ENCODE assay signal across 13 mouse cellular contexts in the genomic region with DNA sequence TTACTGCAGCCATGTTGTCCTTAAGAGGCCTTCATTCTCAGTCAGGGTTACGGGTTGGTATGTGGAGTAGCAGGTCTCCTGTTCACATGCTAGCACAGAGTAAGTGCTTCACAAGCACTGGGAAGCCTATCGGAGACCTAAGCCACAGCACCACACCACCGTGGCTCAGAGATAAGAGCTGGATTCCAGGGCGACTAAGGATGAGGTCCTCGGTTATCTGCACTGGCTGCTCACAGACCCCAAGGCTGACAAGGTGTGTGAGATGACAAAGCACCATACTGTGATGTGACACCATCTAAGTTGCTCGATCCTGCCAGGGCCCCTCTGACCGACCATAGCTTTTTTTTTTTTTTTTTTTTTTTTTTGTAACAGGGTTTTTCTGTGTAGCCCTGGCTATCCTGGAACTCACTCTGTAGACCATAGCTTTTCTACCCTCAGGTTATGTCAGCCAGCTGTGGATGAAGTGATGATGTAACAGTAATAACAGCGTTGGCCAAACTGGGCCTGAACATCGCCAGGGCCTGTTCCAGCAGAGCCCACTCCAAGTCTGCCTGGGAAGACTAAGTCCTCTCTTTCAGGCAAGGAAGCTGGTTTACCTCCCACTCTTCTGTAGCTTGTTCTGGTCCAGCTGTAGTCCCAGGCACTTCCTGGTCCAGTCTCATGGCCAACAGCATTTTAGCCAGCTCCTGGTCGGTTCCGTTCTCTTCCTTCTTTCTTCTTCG. TPM values are rescaled to one million over a fixed set of nuclear protein-coding genes. Genes with fewer than 3 reads are reported as not detected.
DNase-seq lines count a peak whose midpoint lies in the region; ATAC-seq and TF ChIP-seq lines count a peak whose summit lies in the region.
"Had no signal": no experiment of that assay in that cellular context is flagged by ENCODE, and none has a peak within 500 bp of the region (broad histone marks: within the 10 kb centered on the region; RNA-seq: fewer than 3 reads in every experiment).

No protein-coding gene starts in this region.

- no peak overlapping the region for H3K4me3 ChIP-seq in MEL (ENCODE audit: control insufficient read depth in 1 of 2, insufficient read depth in 1 of 2, low read depth in 2 of 2, low read length in 2 of 2)
- no peak overlapping the region for H3K4me3 ChIP-seq in spleen, adult 2 months (ENCODE audit: extremely low read depth, insufficient read depth, insufficient read length)
- H3K4me3 ChIP-seq: midbrain, embryonic 15.5 days had no signal

- TF ChIP-seq EP300 in MEL (IDR thresholded peaks at IDR 0.05; ENCODE audit: low read depth in 1 of 2, low read length in 2 of 2) = peak; percentile 89 to 96

- no peaks in the 10 kb centered on the region for H3K9me3 ChIP-seq in MEL (replicated peaks; ENCODE audit: insufficient read depth, low read length)
- H3K9me3 ChIP-seq: midbrain, embryonic 15.5 days had no signal

- no peak for ATAC-seq in monocyte, adult 5-6 weeks (replicated peaks; ENCODE audit: insufficient number of reproducible peaks, low FRiP score, low TSS enrichment, poor library complexity, severe bottlenecking)
- ATAC-seq: midbrain, embryonic 15.5 days had no signal

- H3K36me3 ChIP-seq in MEL (ENCODE audit: control insufficient read depth in 1 of 2, insufficient read depth in 2 of 2, low read length in 2 of 2) = peaks cover 15 to 19% of the 10 kb centered on the region in 2 experiments
- peaks cover 79% of the 10 kb centered on the region for H3K36me3 ChIP-seq in spleen, adult 2 months (ENCODE audit: control insufficient read depth, insufficient read depth, low read length)

- TF ChIP-seq CTCF in MEL (IDR thresholded peaks at IDR 0.05 in 2 of 3, conservative IDR thresholded peaks at IDR 0.05 in 1 of 3; ENCODE audit: control insufficient read depth in 1 of 3, insufficient read depth in 1 of 3, low read depth in 2 of 3, low read length in 3 of 3, poor library complexity in 1 of 3, severe bottlenecking in 1 of 3) = no peak
- no peak for TF ChIP-seq CTCF in spleen, adult 2 months (IDR thresholded peaks at IDR 0.05; ENCODE audit: extremely low read depth, insufficient read depth, insufficient read length, insufficient replicate concordance)

- peak; percentile 95 for DNase-seq in heart, adult 11 months
- no peak for DNase-seq in heart, postnatal 4 days
- peak; percentile 97 for DNase-seq in MEL (ENCODE audit: low read depth, low spot score)
- peak; percentile 54 for DNase-seq in fat pad, adult 2 months (ENCODE audit: extremely low read depth, low read depth, low spot score)
- no peak for DNase-seq in spleen, adult 2 months (ENCODE audit: low read depth in 1 of 2, low spot score in 2 of 2)
- DNase-seq in left cerebral cortex, postnatal 10 days (ENCODE audit: extremely low spot score in 1 of 2, low spot score in 2 of 2) = no peak
- no peak for DNase-seq in left cerebral cortex, postnatal 25 days (ENCODE audit: low spot score in 2 of 2)
- DNase-seq: adrenal gland, postnatal 36 days; cerebellum, postnatal 10 days; right cerebral cortex, postnatal 25 days; thymus, postnatal 36 days had no signal

- peaks cover 8 to 19% of the 10 kb centered on the region in 2 experiments for H3K4me1 ChIP-seq in MEL (ENCODE audit: control insufficient read depth in 1 of 2, insufficient read depth in 2 of 2, low read length in 2 of 2)
- no peaks in the 10 kb centered on the region for H3K4me1 ChIP-seq in spleen, adult 2 months (ENCODE audit: control insufficient read depth, insufficient read depth, insufficient read length)
- H3K4me1 ChIP-seq: midbrain, embryonic 15.5 days had no signal

- WGBS in spleen, adult 2 months = 87% methylated on average over 12 of the region's 12 CpGs

- peak overlapping the region; percentile 41 for H3K9ac ChIP-seq in MEL (ENCODE audit: control insufficient read depth, low read depth, low read length, poor library complexity, severe bottlenecking)
- H3K9ac ChIP-seq: midbrain, embryonic 15.5 days had no signal

- intact Hi-C loops in left cerebral cortex, postnatal 10 days (cut with DNase I) = loop anchor here (5.0 kb wide), 1 partner anchor 96 kb away; no protein-coding TSS in a partner anchor
- intact Hi-C loops in left cerebral cortex, postnatal 25 days (cut with DNase I) = no loop called here

- TF ChIP-seq RAD21 in MEL (IDR thresholded peaks at IDR 0.05; ENCODE audit: low read depth, low read length) = no peak

- H3K27me3 ChIP-seq in MEL (ENCODE audit: control insufficient read depth in 1 of 2, insufficient read depth in 2 of 2, low read length in 2 of 2) = no peaks in the 10 kb centered on the region
- no peaks in the 10 kb centered on the region for H3K27me3 ChIP-seq in spleen, adult 2 months (ENCODE audit: control insufficient read depth, insufficient read depth, low read length)
- H3K27me3 ChIP-seq: midbrain, embryonic 15.5 days had no signal

- peak overlapping the region; percentile 90 for H3K27ac ChIP-seq in MEL (ENCODE audit: control insufficient read depth, low read depth, low read length)
- H3K27ac ChIP-seq in spleen, adult 2 months (ENCODE audit: insufficient read depth, low read length) = peak overlapping the region; percentile 2; the same call in 1 of the 2 replicates
- H3K27ac ChIP-seq: midbrain, embryonic 15.5 days had no signal

- H3K79me2 ChIP-seq in MEL (ENCODE audit: control insufficient read depth, insufficient read depth, low read length, poor library complexity) = no peaks in the 10 kb centered on the region

- peak in 1 of 2 experiments; percentile 45; a peak in 1 of 4 replicates for TF ChIP-seq POLR2A in MEL (IDR thresholded peaks at IDR 0.05; ENCODE audit: control insufficient read depth in 1 of 2, insufficient read depth in 1 of 2, low read depth in 1 of 2, low read length in 2 of 2, poor library complexity in 1 of 2)
- TF ChIP-seq POLR2A in spleen, adult 2 months (IDR thresholded peaks at IDR 0.05; ENCODE audit: low read depth, low read length) = no peak

TF ChIP-seq in MEL, 35 proteins besides CTCF, POLR2A, EP300 and RAD21 (continues in another document):
- TF ChIP-seq TCF12 (IDR thresholded peaks at IDR 0.05; ENCODE audit: low read depth, low read length) (peak; percentile 98), SMC3 (IDR thresholded peaks at IDR 0.05; ENCODE audit: low read depth, low read length) (no peak), USF1 (IDR thresholded peaks at IDR 0.05; ENCODE audit: low read depth, low read length) (no peak), TAL1 (IDR thresholded peaks at IDR 0.05; ENCODE audit: low read length) (peak; percentile 99), POLR2AphosphoS2 (IDR thresholded peaks at IDR 0.05; ENCODE audit: low read length) (peak; percentile 42; the same call in 1 of the 2 replicates), ELF1 (IDR thresholded peaks at IDR 0.05; ENCODE audit: low read depth, low read length) (no peak), CHD2 (IDR thresholded peaks at IDR 0.05; ENCODE audit: low read length) (no peak), ZNF384 (IDR thresholded peaks at IDR 0.05; ENCODE audit: low read depth, low read length) (peak; percentile 98), MAZ (IDR thresholded peaks at IDR 0.05; ENCODE audit: low read depth, low read length) (no peak), POLR2AphosphoS5 (IDR thresholded peaks at IDR 0.05; ENCODE audit: borderline replicate concordance, low read depth, low read length) (no peak), TBP (IDR thresholded peaks at IDR 0.05; ENCODE audit: low read depth, low read length) (peak; percentile 71), ETS1 (IDR thresholded peaks at IDR 0.05; ENCODE audit: low read depth, low read length) (peak; percentile 83), MEF2A (IDR thresholded peaks at IDR 0.05; ENCODE audit: extremely low read depth, insufficient replicate concordance, low read depth, low read length, poor library complexity, severe bottlenecking) (no peak), MYB (IDR thresholded peaks at IDR 0.05; ENCODE audit: low read depth, low read length) (no peak), GATA1 (IDR thresholded peaks at IDR 0.05; ENCODE audit: low read depth, low read length) (peak; percentile 99), RCOR1 (IDR thresholded peaks at IDR 0.05; ENCODE audit: low read depth, low read length) (peak; percentile 70), HCFC1 (IDR thresholded peaks at IDR 0.05; ENCODE audit: low read depth, low read length) (peak; percentile 57; the same call in 1 of the 2 replicates), MAFK (IDR thresholded peaks at IDR 0.05; ENCODE audit: borderline replicate concordance, low read depth, low read length) (no peak), SIN3A (IDR thresholded peaks at IDR 0.05; ENCODE audit: low read length) (peak; percentile 70), UBTF (IDR thresholded peaks at IDR 0.05; ENCODE audit: borderline replicate concordance, insufficient read depth, low read depth, low read length) (0 out of 2 replicates have a peak, but pooled peaks have one; percentile 39), ZMIZ1 (IDR thresholded peaks at IDR 0.05; ENCODE audit: low read depth, low read length) (no peak)

RNA-seq across cellular contexts. Expression of gene Znfx1, which starts 19.3 kb away (rescaled TPM):
- total RNA-seq in heart, postnatal 4 days (2021) = 10 to 100 TPM; 19.7 to 22.4 TPM
- 12.1 and 15.6 TPM in 2 replicates for total RNA-seq in MEL (2012; rRNA removed)
- 10 to 100 TPM in 1 of 2 experiments, not detected in 1; 17.1 TPM for polyA plus RNA-seq in MEL (2012; ENCODE audit: insufficient read depth in 1 of 2, insufficient read length in 2 of 2, low read depth in 1 of 2, low replicate concordance in 2 of 2, missing spikeins in 1 of 2)
- polyA plus RNA-seq in spleen, adult 2 months (2012; rRNA removed) = 29.9 and 33.9 TPM in 2 replicates
- 10 to 100 TPM; 29.7 to 33.6 TPM for total RNA-seq in left cerebral cortex, postnatal 10 days (2021)
- 10 to 100 TPM; 63.5 to 70.3 TPM for total RNA-seq in left cerebral cortex, postnatal 25 days (2021)
- 25.0 to 58.3 TPM (median 29.7 TPM) in 3 replicates for total RNA-seq in monocyte, adult 5-6 weeks (2017)

RNA-seq across cellular contexts. Expression of gene Ddx27, which starts 28.6 kb away (rescaled TPM):
- total RNA-seq in heart, postnatal 4 days (2021) = 10 to 100 TPM; 22.0 to 23.6 TPM
- 125 and 143 TPM in 2 replicates for total RNA-seq in MEL (2012; rRNA removed)
- 100 to 1,000 TPM in 1 of 2 experiments, 10 to 100 TPM in 1; 61.7 to 181 TPM for polyA plus RNA-seq in MEL (2012; ENCODE audit: insufficient read depth in 1 of 2, insufficient read length in 2 of 2, low read depth in 1 of 2, low replicate concordance in 2 of 2, missing spikeins in 1 of 2)
- 27.4 and 32.9 TPM in 2 replicates for polyA plus RNA-seq in spleen, adult 2 months (2012; rRNA removed)
- total RNA-seq in left cerebral cortex, postnatal 10 days (2021) = 10 to 100 TPM; 34.9 to 40.6 TPM
- total RNA-seq in left cerebral cortex, postnatal 25 days (2021) = 10 to 100 TPM; 27.7 to 28.6 TPM
- 80.0 to 90.5 TPM (median 85.6 TPM) in 3 replicates for total RNA-seq in monocyte, adult 5-6 weeks (2017)

RNA-seq across cellular contexts. Expression of gene Stau1, which starts 47.5 kb away (rescaled TPM):
- 10 to 100 TPM; 55.8 to 58.6 TPM for total RNA-seq in heart, postnatal 4 days (2021)
- total RNA-seq in MEL (2012; rRNA removed) = 14.3 and 15.1 TPM in 2 replicates
- polyA plus RNA-seq in MEL (2012; ENCODE audit: insufficient read depth in 1 of 2, insufficient read length in 2 of 2, low read depth in 1 of 2, low replicate concordance in 2 of 2, missing spikeins in 1 of 2) = 10 to 100 TPM in 1 of 2 experiments, not detected in 1; 48.1 TPM
- polyA plus RNA-seq in spleen, adult 2 months (2012; rRNA removed) = 15.2 and 15.6 TPM in 2 replicates
- total RNA-seq in left cerebral cortex, postnatal 10 days (2021) = 10 to 100 TPM; 75.1 to 75.9 TPM
- total RNA-seq in left cerebral cortex, postnatal 25 days (2021) = 10 to 100 TPM; 64.4 to 67.1 TPM
- total RNA-seq in monocyte, adult 5-6 weeks (2017) = 48.5 to 62.6 TPM (median 52.8 TPM) in 3 replicates

Comparison
In these comparisons a context has a peak if more than half of its experiments do, and no peak if none do; other contexts are left out.
1. DNase-seq: peak in heart, adult 11 months (single experiment), MEL (single experiment) and fat pad, adult 2 months (single experiment); none in heart, postnatal 4 days (single experiment), spleen, adult 2 months (0 of 2), left cerebral cortex, postnatal 10 days (0 of 2) and left cerebral cortex, postnatal 25 days (0 of 2).